Mouse (Mus musculus): Measurements from ENCODE around the gene Pacrg. TPM values are rescaled to one million over a fixed set of nuclear protein-coding genes. Genes with fewer than 3 reads are reported as not detected.
A peak's percentile ranks its signal among the peaks of the same experiment; 100 is the strongest.

The Pacrg gene
- polyA plus RNA-seq, 1 experiment from 2014 or later: 22.5 TPM

DNA sequence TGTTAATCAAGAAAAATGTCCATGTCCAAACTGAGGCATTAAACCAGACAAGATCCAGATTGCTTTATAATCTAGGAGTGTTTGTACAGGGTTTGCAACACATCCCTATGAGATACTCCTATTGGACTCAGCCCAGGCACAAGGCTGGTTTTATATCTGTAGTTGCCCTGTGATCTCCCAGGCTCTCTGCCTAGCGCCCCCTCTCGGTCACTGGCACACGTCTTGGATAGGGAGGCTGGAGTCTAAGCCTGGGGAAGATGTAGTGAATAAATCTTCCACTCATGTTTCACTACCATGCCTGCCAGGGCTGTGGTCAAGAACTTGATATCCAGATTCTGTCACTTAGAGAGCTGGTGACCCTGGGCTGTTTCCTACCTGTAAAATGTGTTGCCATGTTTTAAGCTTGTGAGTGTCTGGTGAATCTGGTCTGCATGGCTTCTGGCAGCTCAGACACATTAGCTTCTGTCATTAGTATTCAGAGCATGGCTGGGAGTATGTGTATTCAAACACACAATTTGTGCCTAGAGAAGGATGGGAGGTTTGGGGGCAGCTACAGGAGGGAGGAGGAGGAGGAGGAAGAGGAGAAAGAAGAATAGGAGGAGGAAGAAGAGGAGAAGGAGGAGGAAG lies 310.7 kb downstream of the Pacrg start:
- Histone ChIP-seq H3K27ac (ENCODE audit: low read length) (no peak overlapping the region), H3K4me2 (ENCODE audit: low read length) (no peak overlapping the region), H3K9me3 (replicated peaks; ENCODE audit: control insufficient read depth, low read length, poor library complexity, severe bottlenecking) (no peaks in the 10 kb centered on the region), H3K4me1 (ENCODE audit: control insufficient read depth, insufficient read depth, low read length) (peaks cover 15% of the 10 kb centered on the region), H3K9ac (ENCODE audit: low read depth, low read length) (no peak overlapping the region), H3K27me3 (ENCODE audit: control insufficient read depth, insufficient read depth, low read depth, low read length) (no peaks in the 10 kb centered on the region), H3K36me3 (ENCODE audit: control insufficient read depth, insufficient read depth, low read length) (no peaks in the 10 kb centered on the region), H3K4me3 (ENCODE audit: low read depth, low read length) (no peak overlapping the region)
- ATAC-seq: no peak
- WGBS: 79% methylated on average over 3 of the region's 3 CpGs

DNA sequence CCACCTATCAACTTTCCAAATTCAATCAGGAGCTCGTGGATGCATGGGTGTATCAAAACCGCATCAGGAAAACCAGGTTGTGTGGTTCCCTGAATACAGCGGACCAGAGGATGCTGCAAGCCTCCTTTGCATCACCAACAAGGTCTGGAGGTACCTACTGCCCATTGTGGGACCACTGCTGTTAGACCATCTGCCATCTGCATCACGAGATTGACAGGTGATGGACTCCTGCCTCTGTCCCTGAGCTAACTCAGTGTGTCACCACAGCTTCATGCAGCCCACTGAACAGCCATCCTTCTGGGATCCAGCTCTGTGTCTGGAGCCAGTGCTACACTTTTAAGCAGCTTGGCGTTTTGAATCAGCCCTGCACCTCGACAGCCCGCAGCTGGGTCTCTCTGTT lies 318.8 kb downstream of the Pacrg start:
- Histone ChIP-seq H3K4me3 (ENCODE audit: low read depth, low read length) (no peak overlapping the region), H3K27me3 (ENCODE audit: control insufficient read depth, insufficient read depth, low read depth, low read length) (no peaks in the 10 kb centered on the region), H3K4me2 (ENCODE audit: low read length) (no peak overlapping the region), H3K9me3 (replicated peaks; ENCODE audit: control insufficient read depth, low read length, poor library complexity, severe bottlenecking) (no peaks in the 10 kb centered on the region), H3K4me1 (ENCODE audit: control insufficient read depth, insufficient read depth, low read length) (no peaks in the 10 kb centered on the region), H3K36me3 (ENCODE audit: control insufficient read depth, insufficient read depth, low read length) (no peaks in the 10 kb centered on the region), H3K9ac (ENCODE audit: low read depth, low read length) (no peak overlapping the region), H3K27ac (ENCODE audit: low read length) (no peak overlapping the region)
- ATAC-seq: no peak
- 82% methylated on average over 7 of the region's 7 CpGs for WGBS

DNA sequence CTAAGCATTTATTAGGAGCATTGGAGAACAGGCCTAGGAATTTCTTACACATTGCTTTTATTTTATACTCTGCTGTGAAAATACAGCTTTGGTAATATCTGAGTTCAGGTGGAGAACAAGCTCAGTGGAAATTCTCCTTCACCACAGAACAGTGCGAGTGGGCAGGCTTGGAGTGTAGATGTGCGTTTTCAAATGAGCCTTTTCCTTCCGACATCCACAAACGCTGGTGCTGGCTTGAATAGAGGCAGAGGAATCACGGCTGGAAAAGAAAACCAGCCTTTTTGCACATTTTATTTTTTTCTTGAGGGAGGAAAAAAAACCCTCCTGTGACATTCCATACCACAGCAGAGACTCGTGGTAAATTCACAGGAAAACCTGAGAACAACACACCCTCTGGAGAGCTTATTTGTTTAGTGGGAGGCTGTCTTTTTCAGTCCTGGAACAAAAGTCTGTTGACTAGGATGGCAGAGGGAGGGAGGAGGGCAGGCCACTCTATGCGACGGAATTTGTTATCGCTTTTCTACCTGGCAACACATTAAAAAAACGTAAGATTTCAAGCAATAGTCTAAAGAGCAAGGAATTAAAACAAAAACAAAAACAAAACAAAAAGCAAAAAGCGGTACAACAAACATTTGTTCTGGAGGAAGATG lies 320.5 kb downstream of the Pacrg start:
- Histone ChIP-seq H3K4me2 (ENCODE audit: low read length) (peak overlapping the region; percentile 27; the same call in 1 of the 2 replicates), H3K4me1 (ENCODE audit: control insufficient read depth, insufficient read depth, low read length) (peaks cover 4% of the 10 kb centered on the region; the same call in 1 of the 2 replicates), H3K36me3 (ENCODE audit: control insufficient read depth, insufficient read depth, low read length) (no peaks in the 10 kb centered on the region), H3K27ac (ENCODE audit: low read length) (peak overlapping the region; percentile 40; the same call in 1 of the 2 replicates), H3K9ac (ENCODE audit: low read depth, low read length) (0 out of 2 replicates have a peak overlapping the region, but pooled peaks have one; percentile 10), H3K27me3 (ENCODE audit: control insufficient read depth, insufficient read depth, low read depth, low read length) (no peaks in the 10 kb centered on the region), H3K9me3 (replicated peaks; ENCODE audit: control insufficient read depth, low read length, poor library complexity, severe bottlenecking) (no peaks in the 10 kb centered on the region), H3K4me3 (ENCODE audit: low read depth, low read length) (no peak overlapping the region)
- 15% methylated on average over 11 of the region's 11 CpGs for WGBS
- no peak for ATAC-seq

DNA sequence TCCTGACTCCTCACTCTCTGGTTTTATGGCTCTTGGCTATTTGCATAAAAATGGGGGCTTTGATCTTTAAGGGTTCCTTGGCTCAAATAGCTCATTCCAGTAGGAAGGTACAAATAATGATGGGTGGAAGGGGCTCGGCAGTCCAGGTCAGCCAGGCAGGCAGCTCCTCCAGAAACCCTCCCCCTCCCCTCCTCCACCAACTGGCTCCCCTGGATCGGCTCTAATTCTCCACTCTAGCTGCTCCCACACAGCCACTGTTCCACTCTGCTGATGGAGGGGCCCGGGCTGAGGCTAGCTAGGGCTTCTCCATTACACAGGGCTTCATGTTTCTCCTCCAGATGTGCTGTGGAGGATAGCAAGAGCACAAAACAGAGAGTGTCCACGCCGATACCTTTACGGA lies 325.3 kb downstream of the Pacrg start:
- no peak for ATAC-seq
- Histone ChIP-seq H3K27ac (ENCODE audit: low read length) (0 out of 2 replicates have a peak overlapping the region, but pooled peaks have one; percentile 28), H3K27me3 (ENCODE audit: control insufficient read depth, insufficient read depth, low read depth, low read length) (no peaks in the 10 kb centered on the region), H3K9ac (ENCODE audit: low read depth, low read length) (no peak overlapping the region), H3K9me3 (replicated peaks; ENCODE audit: control insufficient read depth, low read length, poor library complexity, severe bottlenecking) (no peaks in the 10 kb centered on the region), H3K4me1 (ENCODE audit: control insufficient read depth, insufficient read depth, low read length) (peaks cover 4% of the 10 kb centered on the region; the same call in 1 of the 2 replicates), H3K4me2 (ENCODE audit: low read length) (no peak overlapping the region), H3K4me3 (ENCODE audit: low read depth, low read length) (no peak overlapping the region), H3K36me3 (ENCODE audit: control insufficient read depth, insufficient read depth, low read length) (no peaks in the 10 kb centered on the region)
- 63% methylated on average over 5 of the region's 6 CpGs for WGBS

DNA sequence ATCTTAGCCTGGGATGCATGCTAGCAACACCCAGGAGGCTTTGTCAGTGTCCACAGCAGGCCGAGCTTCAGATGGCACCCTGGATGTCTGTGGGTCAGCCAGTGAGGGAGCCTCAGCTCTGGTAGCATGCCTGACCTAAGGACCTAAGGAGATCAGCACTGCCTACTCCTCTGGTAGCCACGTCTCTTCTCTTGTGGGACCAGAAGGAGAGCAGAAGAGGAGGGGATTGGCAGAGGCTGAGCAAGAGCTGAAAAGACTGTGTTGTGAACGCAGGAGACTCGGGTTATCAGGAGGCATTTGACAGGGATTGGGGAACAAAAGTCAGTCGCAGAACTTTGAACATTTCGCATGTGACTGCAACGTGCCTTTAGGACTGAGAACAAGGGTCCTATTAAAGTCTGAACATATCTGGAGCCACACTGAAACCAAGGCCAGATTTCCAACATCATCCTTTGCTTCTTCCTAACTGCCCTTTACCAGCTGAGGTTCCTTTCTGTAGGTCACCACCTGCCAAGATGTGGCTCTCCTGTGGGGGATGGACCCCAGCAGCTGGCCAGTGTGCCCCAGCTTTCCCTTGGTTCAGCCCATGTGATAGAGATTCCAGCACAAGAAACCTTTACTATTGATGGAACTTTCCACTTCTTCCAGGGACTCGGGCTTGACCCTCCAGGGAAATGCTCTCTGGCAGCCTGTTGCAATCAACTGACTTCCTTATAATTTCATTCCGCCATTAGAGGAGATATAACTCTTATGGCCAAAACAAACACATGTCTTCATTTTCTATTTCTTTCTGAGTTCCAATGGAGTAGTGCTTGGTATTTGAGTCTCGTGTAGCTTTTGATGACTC lies 329.0 kb downstream of the Pacrg start:
- Histone ChIP-seq H3K4me2 (ENCODE audit: low read length) (no peak overlapping the region), H3K4me3 (ENCODE audit: low read depth, low read length) (no peak overlapping the region), H3K27me3 (ENCODE audit: control insufficient read depth, insufficient read depth, low read depth, low read length) (no peaks in the 10 kb centered on the region), H3K9me3 (replicated peaks; ENCODE audit: control insufficient read depth, low read length, poor library complexity, severe bottlenecking) (no peaks in the 10 kb centered on the region), H3K27ac (ENCODE audit: low read length) (no peak overlapping the region), H3K36me3 (ENCODE audit: control insufficient read depth, insufficient read depth, low read length) (no peaks in the 10 kb centered on the region), H3K4me1 (ENCODE audit: control insufficient read depth, insufficient read depth, low read length) (peaks cover 14% of the 10 kb centered on the region), H3K9ac (ENCODE audit: low read depth, low read length) (no peak overlapping the region)
- no peak for ATAC-seq
- 87% methylated on average over 10 of the region's 10 CpGs for WGBS

DNA sequence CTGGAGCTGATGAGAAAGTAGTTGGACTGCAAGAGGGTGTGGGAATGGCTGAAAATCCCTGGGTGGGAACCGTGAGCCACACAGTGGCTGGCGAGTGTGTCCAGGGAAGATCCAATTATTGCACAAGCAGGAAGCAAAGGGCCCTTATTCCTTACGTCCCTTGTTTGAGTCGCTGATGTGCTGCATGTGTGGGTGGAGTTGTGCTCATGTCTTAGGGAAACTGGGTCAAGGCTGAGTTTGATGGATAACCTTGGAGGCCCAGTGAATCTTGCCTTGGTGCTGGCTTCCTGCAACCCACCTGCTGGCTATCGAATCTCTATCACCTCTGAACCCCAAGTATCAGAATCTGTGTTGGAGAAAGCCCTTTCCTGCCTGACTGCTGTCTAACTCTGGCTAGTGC lies 329.6 kb downstream of the Pacrg start:
- Histone ChIP-seq H3K4me2 (ENCODE audit: low read length) (no peak overlapping the region), H3K36me3 (ENCODE audit: control insufficient read depth, insufficient read depth, low read length) (no peaks in the 10 kb centered on the region), H3K27me3 (ENCODE audit: control insufficient read depth, insufficient read depth, low read depth, low read length) (no peaks in the 10 kb centered on the region), H3K9ac (ENCODE audit: low read depth, low read length) (no peak overlapping the region), H3K9me3 (replicated peaks; ENCODE audit: control insufficient read depth, low read length, poor library complexity, severe bottlenecking) (no peaks in the 10 kb centered on the region), H3K4me1 (ENCODE audit: control insufficient read depth, insufficient read depth, low read length) (peaks cover 14% of the 10 kb centered on the region), H3K27ac (ENCODE audit: low read length) (no peak overlapping the region), H3K4me3 (ENCODE audit: low read depth, low read length) (no peak overlapping the region)
- no peak for ATAC-seq
- 74% methylated on average over 5 of the region's 5 CpGs for WGBS

DNA sequence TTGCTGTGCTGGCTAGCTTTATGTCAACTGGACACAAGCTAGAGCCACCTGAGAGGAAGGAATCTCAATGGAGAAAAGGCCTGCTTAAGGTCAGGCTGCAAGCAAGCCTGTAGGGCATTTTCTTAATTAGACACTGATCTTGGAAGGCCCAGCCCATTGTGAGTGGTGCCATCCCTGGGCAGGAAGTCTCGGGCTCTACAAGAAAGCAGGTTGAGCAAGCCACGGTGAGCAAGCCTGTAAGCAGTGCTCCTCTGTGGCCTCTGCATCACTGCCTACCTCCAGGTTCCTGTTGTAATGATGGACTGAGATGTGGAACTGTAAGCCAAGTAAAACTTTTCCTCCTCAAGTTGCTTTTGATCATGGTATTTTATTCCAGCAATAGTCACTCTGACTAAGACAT lies 332.0 kb downstream of the Pacrg start:
- Histone ChIP-seq H3K9ac (ENCODE audit: low read depth, low read length) (no peak overlapping the region), H3K4me2 (ENCODE audit: low read length) (no peak overlapping the region), H3K9me3 (replicated peaks; ENCODE audit: control insufficient read depth, low read length, poor library complexity, severe bottlenecking) (no peaks in the 10 kb centered on the region), H3K36me3 (ENCODE audit: control insufficient read depth, insufficient read depth, low read length) (no peaks in the 10 kb centered on the region), H3K27ac (ENCODE audit: low read length) (0 out of 2 replicates have a peak overlapping the region, but pooled peaks have one; percentile 12), H3K4me3 (ENCODE audit: low read depth, low read length) (no peak overlapping the region), H3K27me3 (ENCODE audit: control insufficient read depth, insufficient read depth, low read depth, low read length) (no peaks in the 10 kb centered on the region), H3K4me1 (ENCODE audit: control insufficient read depth, insufficient read depth, low read length) (peaks cover 10% of the 10 kb centered on the region; the same call in 1 of the 2 replicates)
- ATAC-seq: no peak
- 71% methylated on average over 2 of the region's 2 CpGs for WGBS

DNA sequence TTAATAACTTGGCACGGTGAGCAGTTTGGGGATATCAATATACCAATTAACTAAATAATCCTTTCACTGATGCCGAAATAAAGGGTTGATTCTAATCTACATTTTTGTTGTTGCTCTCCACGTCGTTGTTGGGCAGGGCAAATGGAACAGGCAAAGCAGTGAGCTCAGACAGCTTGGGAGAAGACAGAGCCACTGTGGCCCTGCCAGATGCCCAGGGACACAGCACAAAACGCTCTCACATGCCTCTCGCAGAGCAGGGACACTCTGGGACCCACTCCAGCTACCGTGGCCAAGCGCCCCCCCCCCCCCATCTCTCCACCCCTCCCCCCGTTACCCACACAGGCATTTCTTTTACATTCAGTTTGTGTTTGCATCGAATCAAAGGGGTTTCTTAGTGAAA lies 332.6 kb downstream of the Pacrg start:
- H3K4me2 ChIP-seq (ENCODE audit: low read length): no peak overlapping the region
- peak; percentile 89 for ATAC-seq

More for the DNA sequence above, 332.6 kb downstream of the Pacrg start:
- no peaks in the 10 kb centered on the region for H3K36me3 ChIP-seq (ENCODE audit: control insufficient read depth, insufficient read depth, low read length)
- no peaks in the 10 kb centered on the region for H3K27me3 ChIP-seq (ENCODE audit: control insufficient read depth, insufficient read depth, low read depth, low read length)
- H3K9me3 ChIP-seq (replicated peaks; ENCODE audit: control insufficient read depth, low read length, poor library complexity, severe bottlenecking): no peaks in the 10 kb centered on the region
- 25% methylated on average over 10 of the region's 10 CpGs for WGBS
- peaks cover 10% of the 10 kb centered on the region; the same call in 1 of the 2 replicates for H3K4me1 ChIP-seq (ENCODE audit: control insufficient read depth, insufficient read depth, low read length)
- peak overlapping the region; percentile 63 for H3K27ac ChIP-seq (ENCODE audit: low read length)
- H3K4me3 ChIP-seq (ENCODE audit: low read depth, low read length): no peak overlapping the region
- no peak overlapping the region for H3K9ac ChIP-seq (ENCODE audit: low read depth, low read length)

Data from midbrain, embryonic 16.5 days (tissue).